Mouse (Mus musculus) limb, embryonic 10.5 days (tissue): ENCODE results near the gene Icam2. TPM values are rescaled to one million over a fixed set of nuclear protein-coding genes. Genes with fewer than 3 reads are reported as not detected.
"Not testable (repeated sequence)": the region's sequence is repeated elsewhere in the genome, so short reads cannot be mapped to it uniquely, and the experiment has no call there.

ENCODE experiments used
- DNase-seq: peaks from one replicate; pipeline ENCODE4 v3.0.0-alpha.2; 2017; ENCODE audit warnings: low spot score
- H3K27ac ChIP-seq: fragments of 300-500 bp; sonication (generic); 2 replicates; pipeline ENCODE4 v1.5.1; 2016; ENCODE audit warnings: mild to moderate bottlenecking
- H3K27me3 ChIP-seq: fragments of 300-500 bp; sonication (generic); 2 replicates; pipeline ENCODE4 v1.6.1; 2016; ENCODE audit warnings: low read depth, mild to moderate bottlenecking; ENCODE audit not compliant: poor library complexity, severe bottlenecking
- H3K36me3 ChIP-seq: fragments of 300-500 bp; sonication (generic); 2 replicates; pipeline ENCODE4 v1.6.1; 2016; ENCODE audit warnings: mild to moderate bottlenecking, moderate library complexity
- H3K4me1 ChIP-seq: fragments of 300-500 bp; sonication (generic); 2 replicates; pipeline ENCODE4 v1.6.1; 2016
- H3K4me3 ChIP-seq: fragments of 300-500 bp; sonication (generic); 2 replicates; pipeline ENCODE4 v1.5.1; 2016; ENCODE audit warnings: mild to moderate bottlenecking, moderate library complexity
- H3K9me3 ChIP-seq: fragments of 300-500 bp; sonication (generic); replicated peaks from 2 replicates; pipeline ENCODE4 v1.6.1; 2016; ENCODE audit warnings: mild to moderate bottlenecking
- WGBS: fragments of 180-500 bp; shearing (Covaris S2); methylation state at CpG from one replicate; pipeline ENCODE4 v1.1.7; 2016; 5-methylcytosine and 5-hydroxymethylcytosine counted together
- polyA plus RNA-seq: library from polyadenylated mRNA; unstranded; fragments of >200 nt; fragmentation: Nextera tagmentation; extraction: Ambion mirVana; gene quantifications from 2 replicates; pipeline ENCODE4 v1.2.1, GENCODE M21; 2016

Gene Icam2
- polyA plus RNA-seq, 1 experiment from 2014 or later, result 24.7 TPM

GRCm38 (mm10) chr11:106412641-106413360 lies 24.9 kb upstream of the Icam2 start:
- peaks cover 22% of the 10 kb centered on the region for H3K36me3 ChIP-seq
- no peaks in the 10 kb centered on the region for H3K9me3 ChIP-seq
- no peak for DNase-seq
- H3K27ac ChIP-seq, result no peak overlapping the region
- no peaks in the 10 kb centered on the region for H3K27me3 ChIP-seq
- H3K4me1 ChIP-seq, result no peaks in the 10 kb centered on the region
- 88% methylated on average over 3 of the region's 3 CpGs for WGBS
- no peak overlapping the region for H3K4me3 ChIP-seq

DNA sequence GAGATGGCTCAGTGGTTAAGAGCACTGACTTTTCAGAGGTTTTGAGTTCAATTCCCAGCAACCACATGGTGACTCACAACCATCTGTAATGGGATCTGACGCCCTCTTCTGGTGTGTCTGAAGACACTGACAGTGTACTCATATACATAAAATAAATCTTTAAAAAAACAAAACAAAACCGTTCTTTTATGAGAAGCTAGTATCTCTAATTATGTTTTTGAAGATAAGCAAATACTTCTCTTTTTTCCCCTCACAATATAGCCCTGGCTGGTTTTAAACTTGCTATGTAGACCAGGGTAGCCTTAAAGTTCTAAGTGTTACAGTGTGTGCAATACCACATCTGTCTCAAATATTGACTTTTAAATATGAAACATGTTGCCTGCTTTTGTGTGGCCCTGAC lies 23.3 kb upstream of the Icam2 start:
- WGBS, result 86% methylated on average over 2 of the region's 2 CpGs
- Histone ChIP-seq H3K27ac (no peak overlapping the region), H3K4me3 (no peak overlapping the region), H3K27me3 (no peaks in the 10 kb centered on the region), H3K4me1 (no peaks in the 10 kb centered on the region), H3K9me3 (no peaks in the 10 kb centered on the region), H3K36me3 (peaks cover 35% of the 10 kb centered on the region)
- DNase-seq, result no peak

GRCm38 (mm10) chr11:106410507-106410906 lies 22.6 kb upstream of the Icam2 start:
- 91% methylated on average over 3 of the region's 3 CpGs for WGBS
- DNase-seq, result no peak
- no peaks in the 10 kb centered on the region for H3K4me1 ChIP-seq
- peaks cover 40% of the 10 kb centered on the region for H3K36me3 ChIP-seq
- no peak overlapping the region for H3K27ac ChIP-seq
- no peak overlapping the region for H3K4me3 ChIP-seq
- H3K9me3 ChIP-seq, result no peaks in the 10 kb centered on the region
- H3K27me3 ChIP-seq, result no peaks in the 10 kb centered on the region

GRCm38 (mm10) chr11:106410011-106410410 lies 22.1 kb upstream of the Icam2 start:
- Histone ChIP-seq H3K36me3 (peaks cover 42% of the 10 kb centered on the region), H3K27ac (peak overlapping the region; percentile 2; the same call in 1 of the 2 replicates)
- WGBS, result 83% methylated on average over 4 of the region's 4 CpGs

DNA sequence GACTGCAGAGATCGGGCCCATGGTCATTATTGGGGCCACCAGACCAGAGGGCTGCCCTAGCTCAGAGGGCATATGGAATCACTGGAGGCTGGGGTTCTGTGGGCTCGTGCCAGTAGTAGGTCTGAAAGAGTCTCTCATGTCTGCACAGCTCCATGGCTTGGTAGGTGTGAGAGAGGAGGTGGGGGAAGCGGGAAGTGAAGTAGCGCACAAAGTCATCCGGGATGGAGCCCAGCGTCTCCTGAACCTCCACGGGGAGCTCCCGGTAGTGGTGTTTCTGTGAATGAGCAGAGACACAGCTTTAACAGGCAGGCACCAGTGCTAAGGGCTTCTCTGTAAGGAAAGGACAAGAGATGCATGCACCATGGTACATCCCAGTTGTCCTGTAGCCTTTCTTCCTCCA lies 10.6 kb upstream of the Icam2 start:
- no peak overlapping the region for H3K4me3 ChIP-seq
- no peaks in the 10 kb centered on the region for H3K27me3 ChIP-seq
- WGBS, result 91% methylated on average over 8 of the region's 8 CpGs
- peaks cover 39% of the 10 kb centered on the region for H3K36me3 ChIP-seq
- no peak overlapping the region for H3K27ac ChIP-seq
- H3K4me1 ChIP-seq, result no peaks in the 10 kb centered on the region
- H3K9me3 ChIP-seq, result no peaks in the 10 kb centered on the region
- DNase-seq, result no peak

More at GRCm38 (mm10) chr11:106410011-106410410, 22.1 kb upstream of the Icam2 start:
- no peak for DNase-seq
- H3K4me3 ChIP-seq, result no peak overlapping the region
- no peaks in the 10 kb centered on the region for H3K9me3 ChIP-seq
- no peaks in the 10 kb centered on the region for H3K27me3 ChIP-seq
- no peaks in the 10 kb centered on the region for H3K4me1 ChIP-seq

DNA sequence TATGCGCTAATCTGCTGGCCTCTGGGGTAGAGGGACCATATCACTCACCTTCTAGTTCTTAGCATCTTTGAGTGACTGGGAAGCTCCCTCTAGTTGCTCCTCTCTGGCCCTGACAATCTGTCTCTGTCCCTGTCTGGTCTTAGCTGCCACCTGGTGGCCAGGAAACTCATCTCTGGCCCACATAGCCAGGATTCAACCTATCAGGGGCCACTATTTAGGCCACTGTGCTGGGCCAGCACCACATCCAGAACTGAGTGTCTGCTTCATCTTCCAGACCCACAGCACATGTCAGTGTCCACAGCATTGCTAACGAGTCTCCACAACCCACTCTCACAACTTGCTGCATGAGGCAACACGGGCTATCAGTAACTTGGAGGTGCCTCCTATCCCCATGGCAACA lies 9.8 kb upstream of the Icam2 start:
- no peak for DNase-seq
- H3K4me1 ChIP-seq, result no peaks in the 10 kb centered on the region
- WGBS, result 86% methylated on average over 3 of the region's 3 CpGs
- no peak overlapping the region for H3K4me3 ChIP-seq
- no peaks in the 10 kb centered on the region for H3K27me3 ChIP-seq
- no peak overlapping the region for H3K27ac ChIP-seq
- peaks cover 34% of the 10 kb centered on the region for H3K36me3 ChIP-seq
- no peaks in the 10 kb centered on the region for H3K9me3 ChIP-seq

DNA sequence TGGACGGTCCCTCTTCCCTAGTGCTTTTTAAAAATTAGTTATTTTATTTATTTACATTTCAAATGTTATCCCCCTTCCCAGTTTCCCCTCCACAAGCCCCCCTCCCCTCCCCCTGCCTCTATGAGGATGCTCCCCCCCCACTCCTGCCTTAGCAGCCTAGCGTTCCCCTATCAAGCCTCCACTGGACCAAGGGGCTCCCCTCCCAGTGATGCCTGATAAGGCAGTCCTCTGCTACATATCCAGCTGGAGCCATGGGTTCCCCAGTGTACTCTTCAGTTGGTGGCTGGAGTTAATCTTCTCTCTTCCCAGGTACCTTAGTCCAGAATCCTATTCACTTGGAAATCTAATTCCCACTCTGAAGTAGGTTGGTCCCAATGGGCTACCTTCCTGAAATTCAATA lies 6.2 kb upstream of the Icam2 start:
- DNase-seq, H3K4me3 ChIP-seq, H3K9me3 ChIP-seq, H3K27ac ChIP-seq, H3K4me1 ChIP-seq, H3K27me3 ChIP-seq: not testable (repeated sequence)
- WGBS, result 92% methylated on average over 2 of the region's 2 CpGs
- peaks cover 16% of the 10 kb centered on the region for H3K36me3 ChIP-seq

DNA sequence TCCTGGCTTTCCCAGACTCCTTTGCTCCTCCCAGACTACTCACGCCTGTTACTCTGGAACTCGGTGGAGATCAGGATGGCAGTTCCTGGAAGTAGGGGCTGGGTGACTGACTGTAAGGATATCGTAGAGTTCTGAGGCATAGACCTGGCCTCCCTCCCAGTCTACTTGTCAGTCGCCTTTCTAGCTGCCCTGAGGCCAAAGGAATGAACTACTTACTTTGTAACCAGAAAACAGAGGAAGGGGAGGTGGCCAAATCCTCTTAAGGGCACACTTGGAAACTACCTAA lies 5.4 kb upstream of the Icam2 start:
- no peaks in the 10 kb centered on the region for H3K9me3 ChIP-seq
- no peak overlapping the region for H3K4me3 ChIP-seq
- H3K36me3 ChIP-seq, result peaks cover 9% of the 10 kb centered on the region
- no peaks in the 10 kb centered on the region for H3K27me3 ChIP-seq
- H3K27ac ChIP-seq, result no peak overlapping the region
- 67% methylated on average over 4 of the region's 4 CpGs for WGBS
- no peak for DNase-seq
- peaks cover 5% of the 10 kb centered on the region; the same call in 1 of the 2 replicates for H3K4me1 ChIP-seq

GRCm38 (mm10) chr11:106392597-106393330 lies 4.9 kb upstream of the Icam2 start:
- no peak for DNase-seq

DNA sequence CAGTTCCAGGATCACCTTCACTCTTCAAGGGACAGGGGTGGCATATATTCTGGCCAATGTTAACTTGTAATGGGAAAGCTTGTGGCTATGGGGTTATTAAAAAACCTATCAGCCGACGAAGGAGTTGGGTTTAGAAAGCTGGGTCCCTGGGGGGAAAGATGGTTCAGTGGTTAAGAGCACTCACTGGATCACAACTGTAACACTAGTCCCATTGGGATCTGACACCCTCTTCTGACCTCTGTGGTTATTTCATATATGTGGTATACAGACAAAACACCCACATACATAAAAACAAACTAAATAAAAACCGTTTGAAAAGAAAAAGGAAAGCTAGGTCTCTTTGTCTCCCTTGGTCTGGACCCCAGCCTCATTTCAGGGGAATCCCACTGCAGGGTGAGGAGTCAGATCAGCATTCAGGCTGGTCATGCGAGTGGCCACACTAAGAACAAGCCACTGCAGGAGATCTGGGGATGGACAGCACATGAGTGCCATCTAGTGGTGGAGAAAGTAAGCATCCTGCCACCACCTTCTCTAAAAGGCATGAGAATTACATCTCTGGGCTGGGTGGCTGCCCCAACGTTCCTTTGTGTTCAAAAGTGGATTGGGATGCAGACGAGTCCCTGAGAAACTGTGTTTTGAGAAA lies 3.8 kb upstream of the Icam2 start:
- Histone ChIP-seq H3K36me3 (no peaks in the 10 kb centered on the region), H3K27me3 (no peaks in the 10 kb centered on the region), H3K9me3 (no peaks in the 10 kb centered on the region), H3K4me3 (no peak overlapping the region), H3K4me1 (peaks cover 5% of the 10 kb centered on the region; the same call in 1 of the 2 replicates), H3K27ac (no peak overlapping the region)
- DNase-seq, result peak; percentile 76
- WGBS, result 33% methylated on average over 6 of the region's 6 CpGs

More at GRCm38 (mm10) chr11:106392597-106393330, 4.9 kb upstream of the Icam2 start:
- no peak overlapping the region for H3K27ac ChIP-seq
- no peaks in the 10 kb centered on the region for H3K27me3 ChIP-seq
- no peaks in the 10 kb centered on the region for H3K9me3 ChIP-seq
- no peak overlapping the region for H3K4me3 ChIP-seq
- peaks cover 5% of the 10 kb centered on the region; the same call in 1 of the 2 replicates for H3K4me1 ChIP-seq
- 68% methylated on average over 7 of the region's 7 CpGs for WGBS
- peaks cover 4% of the 10 kb centered on the region for H3K36me3 ChIP-seq

GRCm38 (mm10) chr11:106390757-106391156 lies 2.9 kb upstream of the Icam2 start:
- no peak for DNase-seq
- H3K27me3 ChIP-seq, result no peaks in the 10 kb centered on the region
- H3K36me3 ChIP-seq, result no peaks in the 10 kb centered on the region
- no peaks in the 10 kb centered on the region for H3K9me3 ChIP-seq
- 64% methylated on average over 3 of the region's 3 CpGs for WGBS
- no peak overlapping the region for H3K4me3 ChIP-seq
- H3K4me1 ChIP-seq, result peaks cover 5% of the 10 kb centered on the region; the same call in 1 of the 2 replicates
- no peak overlapping the region for H3K27ac ChIP-seq

- no peaks in the 10 kb centered on the region for H3K36me3 ChIP-seq
- WGBS, result 34% methylated on average over 3 of the region's 3 CpGs
- no peaks in the 10 kb centered on the region for H3K27me3 ChIP-seq
- H3K9me3 ChIP-seq, result no peaks in the 10 kb centered on the region
- H3K4me1 ChIP-seq, result peaks cover 5% of the 10 kb centered on the region; the same call in 1 of the 2 replicates
- H3K27ac ChIP-seq, result no peak overlapping the region
- no peak for DNase-seq
- H3K4me3 ChIP-seq, result no peak overlapping the region
Observed at GRCm38 (mm10) chr11:106389611-106390010, 1.7 kb upstream of the Icam2 start.

- Histone ChIP-seq H3K27ac (no peak overlapping the region), H3K36me3 (no peaks in the 10 kb centered on the region), H3K4me1 (peaks cover 10% of the 10 kb centered on the region; the same call in 1 of the 2 replicates), H3K4me3 (no peak overlapping the region), H3K9me3 (no peaks in the 10 kb centered on the region), H3K27me3 (no peaks in the 10 kb centered on the region)
- no peak for DNase-seq
- WGBS, result 87% methylated on average over 6 of the region's 6 CpGs
Observed at GRCm38 (mm10) chr11:106387020-106387419, 855 bp downstream of the Icam2 start.
